Mouse (Mus musculus) stomach, embryonic 15.5 days (tissue): ENCODE data around the gene Tdrd7. TPM values are rescaled to one million over a fixed set of nuclear protein-coding genes. Genes with fewer than 3 reads are reported as not detected.

Experiments
- ATAC-seq: fragments of 200-750 bp; cut with Nextera tagmentation; 2 replicates; pipeline ENCODE4 v1.8.0; 2017; ENCODE audit warnings: low read depth, moderate number of reproducible peaks, moderate TSS enrichment; ENCODE audit not compliant: insufficient read depth, low FRiP score
- H3K27ac ChIP-seq: fragments of 300-500 bp; sonication (generic); 2 replicates; pipeline ENCODE4 v1.5.1; 2015; ENCODE audit warnings: mild to moderate bottlenecking, inconsistent platforms
- H3K27me3 ChIP-seq: fragments of 300-500 bp; sonication (generic); replicated peaks from 2 replicates; pipeline ENCODE4 v1.6.1; 2015; ENCODE audit warnings: inconsistent platforms
- H3K36me3 ChIP-seq: fragments of 300-500 bp; sonication (generic); 2 replicates; pipeline ENCODE4 v1.6.1; 2015; ENCODE audit warnings: inconsistent platforms
- H3K4me1 ChIP-seq: fragments of 300-500 bp; sonication (generic); 2 replicates; pipeline ENCODE4 v1.6.1; 2015; ENCODE audit warnings: inconsistent platforms
- H3K4me2 ChIP-seq: fragments of 300-500 bp; sonication (generic); 2 replicates; pipeline ENCODE4 v1.6.1; 2015; ENCODE audit warnings: mild to moderate bottlenecking, inconsistent platforms
- H3K4me3 ChIP-seq: fragments of 300-500 bp; sonication (generic); replicated peaks from 2 replicates; pipeline ENCODE4 v1.5.1; 2015; ENCODE audit warnings: inconsistent platforms
- H3K9ac ChIP-seq: fragments of 300-500 bp; sonication (generic); 2 replicates; pipeline ENCODE4 v1.6.1; 2015; ENCODE audit warnings: inconsistent platforms
- H3K9me3 ChIP-seq: fragments of 300-500 bp; sonication (generic); 2 replicates; pipeline ENCODE4 v1.6.1; 2016; ENCODE audit warnings: inconsistent platforms
- WGBS: fragments of 180-500 bp; shearing (Covaris S2); methylation state at CpG from one replicate; pipeline ENCODE4 v1.1.7; 2015; 5-methylcytosine and 5-hydroxymethylcytosine counted together
- polyA plus RNA-seq: library from polyadenylated mRNA; unstranded; fragments of >200 nt; fragmentation: Nextera tagmentation; extraction: Ambion mirVana; gene quantifications from 2 replicates; pipeline ENCODE4 v1.2.1, GENCODE M21; 2015

Tdrd7 gene
- polyA plus RNA-seq, 1 experiment from 2014 or later: 21.5 TPM

GRCm38 (mm10) chr4:46032448-46032847 is 67.3 kb downstream of the Tdrd7 start:
- no peak overlapping the region for H3K9ac ChIP-seq
- WGBS: 51% methylated on average over 9 of the region's 9 CpGs
- no peak for ATAC-seq
- H3K4me1 ChIP-seq: no peaks in the 10 kb centered on the region
- H3K27me3 ChIP-seq: peaks cover 5% of the 10 kb centered on the region
- no peak overlapping the region for H3K4me2 ChIP-seq
- no peaks in the 10 kb centered on the region for H3K36me3 ChIP-seq
- no peak overlapping the region for H3K4me3 ChIP-seq
- H3K9me3 ChIP-seq: no peaks in the 10 kb centered on the region
- H3K27ac ChIP-seq: no peak overlapping the region

- peaks cover 9% of the 10 kb centered on the region for H3K27me3 ChIP-seq
- WGBS: 56% methylated on average over 2 of the region's 2 CpGs
- no peak overlapping the region for H3K27ac ChIP-seq
- no peaks in the 10 kb centered on the region for H3K9me3 ChIP-seq
- no peaks in the 10 kb centered on the region for H3K4me1 ChIP-seq
- no peak overlapping the region for H3K9ac ChIP-seq
- H3K4me2 ChIP-seq: no peak overlapping the region
- ATAC-seq: no peak
- no peaks in the 10 kb centered on the region for H3K36me3 ChIP-seq
- H3K4me3 ChIP-seq: no peak overlapping the region
Measured at GRCm38 (mm10) chr4:46033197-46033596, 68.1 kb downstream of the Tdrd7 start.

- Histone ChIP-seq H3K27me3 (peaks cover 36% of the 10 kb centered on the region), H3K4me2 (peak overlapping the region; percentile 100), H3K27ac (no peak overlapping the region), H3K36me3 (no peaks in the 10 kb centered on the region), H3K4me3 (peak overlapping the region; percentile 57), H3K4me1 (peaks cover 22% of the 10 kb centered on the region), H3K9ac (0 out of 2 replicates have a peak overlapping the region, but pooled peaks have one; percentile 22), H3K9me3 (no peaks in the 10 kb centered on the region)
- WGBS: 6% methylated on average over 12 of the region's 12 CpGs
- no peak for ATAC-seq
Measured at GRCm38 (mm10) chr4:46038591-46038891, 73.4 kb downstream of the Tdrd7 start.

- Histone ChIP-seq H3K27ac (no peak within 1 kb of the TSS), H3K36me3 (no peaks in the 10 kb centered on the region), H3K9me3 (no peaks in the 10 kb centered on the region), H3K9ac (peak within 1 kb of the TSS; percentile 22; the same call in 1 of the 2 replicates), H3K27me3 (peaks cover 36% of the 10 kb centered on the region), H3K4me1 (peaks cover 22% of the 10 kb centered on the region), H3K4me2 (peak within 1 kb of the TSS; percentile 100), H3K4me3 (peak within 1 kb of the TSS; percentile 57)
- WGBS: 1% methylated on average over 67 of the region's 72 CpGs
- peak; percentile 64; the same call in 1 of the 2 replicates for ATAC-seq
Measured at GRCm38 (mm10) chr4:46038892-46039751, 74.0 kb downstream of the Tdrd7 start, which contains the start of gene Tmod1. TSS of gene Tmod1 (plus strand) at chr4:46038935.

GRCm38 (mm10) chr4:46039899-46040298 is 74.8 kb downstream of the Tdrd7 start:
- no peak overlapping the region for H3K27ac ChIP-seq
- 23% methylated on average over 6 of the region's 6 CpGs for WGBS

GRCm38 (mm10) chr4:46040594-46041192 is 75.6 kb downstream of the Tdrd7 start:
- H3K9ac ChIP-seq: no peak overlapping the region
- WGBS: 15% methylated on average over 9 of the region's 9 CpGs
- no peaks in the 10 kb centered on the region for H3K9me3 ChIP-seq
- no peak overlapping the region for H3K4me2 ChIP-seq
- ATAC-seq: peak; percentile 89
- H3K4me3 ChIP-seq: no peak overlapping the region; the same call in 1 of the 2 replicates
- peaks cover 22% of the 10 kb centered on the region for H3K4me1 ChIP-seq
- H3K27me3 ChIP-seq: peaks cover 36% of the 10 kb centered on the region
- H3K27ac ChIP-seq: no peak overlapping the region
- no peaks in the 10 kb centered on the region for H3K36me3 ChIP-seq

More at GRCm38 (mm10) chr4:46039899-46040298, 74.8 kb downstream of the Tdrd7 start:
- Histone ChIP-seq H3K4me3 (peak overlapping the region; percentile 57), H3K9me3 (no peaks in the 10 kb centered on the region), H3K27me3 (peaks cover 36% of the 10 kb centered on the region), H3K4me1 (peaks cover 22% of the 10 kb centered on the region), H3K9ac (no peak overlapping the region), H3K36me3 (no peaks in the 10 kb centered on the region), H3K4me2 (peak overlapping the region; percentile 100)
- no peak for ATAC-seq

GRCm38 (mm10) chr4:46041761-46042504 is 76.8 kb downstream of the Tdrd7 start:
- Histone ChIP-seq H3K27me3 (peaks cover 36% of the 10 kb centered on the region), H3K4me2 (no peak overlapping the region), H3K9me3 (no peaks in the 10 kb centered on the region), H3K27ac (no peak overlapping the region), H3K4me1 (peaks cover 22% of the 10 kb centered on the region), H3K4me3 (no peak overlapping the region), H3K36me3 (no peaks in the 10 kb centered on the region), H3K9ac (no peak overlapping the region)
- ATAC-seq: peak; percentile 47; the same call in 1 of the 2 replicates
- 38% methylated on average over 7 of the region's 7 CpGs for WGBS

- Histone ChIP-seq H3K36me3 (no peaks in the 10 kb centered on the region), H3K4me2 (no peak overlapping the region), H3K9me3 (no peaks in the 10 kb centered on the region), H3K4me3 (no peak overlapping the region), H3K27ac (no peak overlapping the region), H3K9ac (no peak overlapping the region), H3K4me1 (peaks cover 22% of the 10 kb centered on the region), H3K27me3 (peaks cover 31% of the 10 kb centered on the region)
- peak; percentile 48; the same call in 1 of the 2 replicates for ATAC-seq
- 44% methylated on average over 5 of the region's 5 CpGs for WGBS
Measured at GRCm38 (mm10) chr4:46042505-46042850, 77.3 kb downstream of the Tdrd7 start.

GRCm38 (mm10) chr4:46043361-46043760 is 78.2 kb downstream of the Tdrd7 start:
- Histone ChIP-seq H3K4me1 (peaks cover 22% of the 10 kb centered on the region), H3K27ac (no peak overlapping the region), H3K36me3 (no peaks in the 10 kb centered on the region), H3K9me3 (no peaks in the 10 kb centered on the region), H3K27me3 (peaks cover 28% of the 10 kb centered on the region), H3K4me2 (no peak overlapping the region), H3K9ac (no peak overlapping the region), H3K4me3 (no peak overlapping the region)
- WGBS: 65% methylated on average over 8 of the region's 8 CpGs
- ATAC-seq: no peak

GRCm38 (mm10) chr4:46047971-46048370 is 82.8 kb downstream of the Tdrd7 start:
- H3K9me3 ChIP-seq: no peaks in the 10 kb centered on the region
- H3K36me3 ChIP-seq: no peaks in the 10 kb centered on the region
- H3K9ac ChIP-seq: no peak overlapping the region
- no peak overlapping the region for H3K4me3 ChIP-seq
- ATAC-seq: no peak
- H3K4me1 ChIP-seq: no peaks in the 10 kb centered on the region
- WGBS: 68% methylated on average over 4 of the region's 4 CpGs
- H3K27ac ChIP-seq: no peak overlapping the region
- no peak overlapping the region for H3K4me2 ChIP-seq
- no peaks in the 10 kb centered on the region for H3K27me3 ChIP-seq

- no peaks in the 10 kb centered on the region for H3K36me3 ChIP-seq
- no peaks in the 10 kb centered on the region for H3K4me1 ChIP-seq
- ATAC-seq: no peak
- no peak overlapping the region for H3K4me3 ChIP-seq
- 90% methylated on average over 7 of the region's 7 CpGs for WGBS
- no peak overlapping the region for H3K4me2 ChIP-seq
- H3K27me3 ChIP-seq: no peaks in the 10 kb centered on the region
- no peaks in the 10 kb centered on the region for H3K9me3 ChIP-seq
- H3K27ac ChIP-seq: no peak overlapping the region
- no peak overlapping the region for H3K9ac ChIP-seq
Measured at GRCm38 (mm10) chr4:46048418-46048817, 83.3 kb downstream of the Tdrd7 start.
